Mouse (Mus musculus) CD4-positive, CD25-positive, alpha-beta regulatory T cell, adult 4 months (primary cell): ENCODE results near the gene Wee1. TPM values are rescaled to one million over a fixed set of nuclear protein-coding genes. Genes with fewer than 3 reads are reported as not detected.
"Not testable (repeated sequence)": the region's sequence is repeated elsewhere in the genome, so short reads cannot be mapped to it uniquely, and the experiment has no call there.

ENCODE experiments used
- ATAC-seq: one replicate; pipeline ENCODE4 v1.8.0; 2017
- polyA plus RNA-seq, 2 experiments: library from polyadenylated mRNA; unstranded; fragments of 100-300 nt; shearing (Covaris generic); gene quantifications; one replicate each; pipeline ENCODE4 v1.2.1; 2017

The Wee1 gene
- polyA plus RNA-seq = 1 to 10 TPM in 1 of 2 experiments, under 1 TPM in 1; 0.96 to 1.8 TPM

- ATAC-seq = peak; percentile 87
Observed at GRCm38 (mm10) chr7:110121516-110122288, at the start of gene Wee1. TSS of gene Wee1 (plus strand) at chr7:110122046.

GRCm38 (mm10) chr7:110078168-110078567, 43.7 kb upstream of the Wee1 start:
- no peak for ATAC-seq

- ATAC-seq = peak; percentile 83
Observed at GRCm38 (mm10) chr7:110083386-110084165, 38.3 kb upstream of the Wee1 start.

- ATAC-seq = no peak
Observed at GRCm38 (mm10) chr7:110085217-110085616, 36.6 kb upstream of the Wee1 start.

- ATAC-seq = no peak
Observed at GRCm38 (mm10) chr7:110087914-110088313, 33.9 kb upstream of the Wee1 start.

GRCm38 (mm10) chr7:110091670-110092069, 30.2 kb upstream of the Wee1 start:
- no peak for ATAC-seq

- no peak for ATAC-seq
Observed at GRCm38 (mm10) chr7:110096332-110096731, 25.5 kb upstream of the Wee1 start.

- ATAC-seq = no peak
Observed at GRCm38 (mm10) chr7:110097106-110097793, 24.6 kb upstream of the Wee1 start.

- ATAC-seq = no peak
Observed at GRCm38 (mm10) chr7:110100854-110101253, 21.0 kb upstream of the Wee1 start.

- no peak for ATAC-seq
Observed at GRCm38 (mm10) chr7:110101266-110101665, 20.6 kb upstream of the Wee1 start.

- no peak for ATAC-seq
Observed at GRCm38 (mm10) chr7:110105041-110105440, 16.8 kb upstream of the Wee1 start.

- no peak for ATAC-seq
Observed at GRCm38 (mm10) chr7:110106633-110107032, 15.2 kb upstream of the Wee1 start.

- not testable (repeated sequence) for ATAC-seq
Observed at GRCm38 (mm10) chr7:110108524-110108923, 13.3 kb upstream of the Wee1 start.

- peak; percentile 83 for ATAC-seq
Observed at GRCm38 (mm10) chr7:110108967-110109610, 12.8 kb upstream of the Wee1 start.

- ATAC-seq = no peak
Observed at GRCm38 (mm10) chr7:110110061-110110656, 11.7 kb upstream of the Wee1 start.

- no peak for ATAC-seq
Observed at GRCm38 (mm10) chr7:110114699-110115098, 7.1 kb upstream of the Wee1 start.

- ATAC-seq = no peak
Observed at GRCm38 (mm10) chr7:110116731-110117291, 5.0 kb upstream of the Wee1 start.

GRCm38 (mm10) chr7:110118448-110118847, 3.4 kb upstream of the Wee1 start:
- no peak for ATAC-seq

- ATAC-seq = no peak
Observed at GRCm38 (mm10) chr7:110120157-110120784, 1.6 kb upstream of the Wee1 start.

GRCm38 (mm10) chr7:110121162-110121515, 707 bp upstream of the Wee1 start:
- peak; percentile 8 for ATAC-seq

- no peak for ATAC-seq
Observed at GRCm38 (mm10) chr7:110122289-110122564, 381 bp downstream of the Wee1 start.
